Mouse (Mus musculus) limb, embryonic 14.5 days (tissue): ENCODE results near the gene Cox10. TPM values are rescaled to one million over a fixed set of nuclear protein-coding genes. Genes with fewer than 3 reads are reported as not detected.

Experiments
- ATAC-seq: fragments of 200-750 bp; cut with Nextera tagmentation; 2 replicates; pipeline ENCODE4 v1.8.0; 2017; ENCODE audit warnings: low read depth, moderate number of reproducible peaks, moderate TSS enrichment; ENCODE audit not compliant: low FRiP score
- DNase-seq: peaks from one replicate; pipeline ENCODE4 v3.0.0-alpha.2; 2015; ENCODE audit warnings: low spot score
- H3K27ac ChIP-seq: fragments of 300-500 bp; sonication (generic); replicated peaks from 2 replicates; pipeline ENCODE4 v1.5.1; 2014; ENCODE audit warnings: low read depth, mild to moderate bottlenecking, low read length, moderate library complexity, mixed read lengths
- H3K27me3 ChIP-seq: fragments of 300-500 bp; sonication (generic); 2 replicates; pipeline ENCODE4 v1.6.1; 2014; ENCODE audit warnings: low read length, mixed read lengths; ENCODE audit not compliant: control insufficient read depth, insufficient read depth
- H3K36me3 ChIP-seq: fragments of 300-500 bp; sonication (generic); 2 replicates; pipeline ENCODE4 v1.6.1; 2014; ENCODE audit warnings: mild to moderate bottlenecking, low read length, moderate library complexity, mixed read lengths; ENCODE audit not compliant: control insufficient read depth, insufficient read depth
- H3K4me1 ChIP-seq: fragments of 300-500 bp; sonication (generic); 2 replicates; pipeline ENCODE4 v1.6.1; 2014; ENCODE audit warnings: antibody characterized with exemption, low read length, mixed read lengths; ENCODE audit not compliant: control insufficient read depth, insufficient read depth
- H3K4me2 ChIP-seq: fragments of 300-500 bp; sonication (generic); replicated peaks from 2 replicates; pipeline ENCODE4 v1.6.1; 2014; ENCODE audit warnings: low read depth, mild to moderate bottlenecking, low read length, moderate library complexity; ENCODE audit not compliant: severe bottlenecking
- H3K4me3 ChIP-seq: fragments of 300-500 bp; sonication (generic); replicated peaks from 2 replicates; pipeline ENCODE4 v1.5.1; 2014; ENCODE audit warnings: low read length
- H3K9ac ChIP-seq: fragments of 300-500 bp; sonication (generic); 2 replicates; pipeline ENCODE4 v1.6.1; 2014; ENCODE audit warnings: mild to moderate bottlenecking, low read depth, low read length, moderate library complexity; ENCODE audit not compliant: severe bottlenecking
- H3K9me3 ChIP-seq: fragments of 300-500 bp; sonication (generic); 2 replicates; pipeline ENCODE4 v1.6.1; 2016; ENCODE audit warnings: low read length; ENCODE audit not compliant: control insufficient read depth
- POLR2A ChIP-seq: fragments of 200-500 bp; IDR thresholded peaks from 2 replicates; pipeline ENCODE4 v1.8.0; 2012; ENCODE audit warnings: inconsistent platforms, mild to moderate bottlenecking, moderate library complexity, borderline replicate concordance; ENCODE audit not compliant: insufficient read depth, insufficient read length; ENCODE audit errors: extremely low read depth
- WGBS: fragments of 180-500 bp; shearing (Covaris S2); extraction: QIAGEN DNeasy Blood & Tissue Kit; methylation state at CpG from one replicate; pipeline ENCODE4 v1.1.7; 2014; 5-methylcytosine and 5-hydroxymethylcytosine counted together
- polyA plus RNA-seq, 2 experiments: library from polyadenylated mRNA; depleted of rRNA in 1 of 2; stranded (reverse) in 1 of 2; unstranded in 1 of 2; fragments of >200 nt; fragmentation: Nextera tagmentation in 1 of 2; extraction: Ambion mirVana in 1 of 2; gene quantifications; 2 replicates each; pipeline versions ENCODE4 v1.2.1 to v1.2.3; 2012 to 2014

Gene Cox10
- polyA plus RNA-seq, 2 experiments = 13.3 to 20.6 TPM

GRCm38 (mm10) chr11:64063130-64063529, 16.1 kb downstream of the Cox10 start:
- ATAC-seq (peak; percentile 53; the same call in 1 of the 2 replicates), DNase-seq (peak; percentile 20)
- Histone ChIP-seq H3K9me3 (no peaks in the 10 kb centered on the region), H3K4me1 (peaks cover 5% of the 10 kb centered on the region), H3K27ac (no peak overlapping the region), H3K27me3 (no peaks in the 10 kb centered on the region), H3K9ac (no peak overlapping the region), H3K36me3 (0 out of 2 replicates have a peak, but pooled peaks cover under 1% of the 10 kb centered on the region), H3K4me3 (no peak overlapping the region), H3K4me2 (no peak overlapping the region)
- 22% methylated on average over 3 of the region's 3 CpGs for WGBS
- TF ChIP-seq POLR2A = no peak

- H3K27me3 ChIP-seq = no peaks in the 10 kb centered on the region
- no peak for ATAC-seq
- H3K4me2 ChIP-seq = no peak overlapping the region
- no peak for TF ChIP-seq POLR2A
- no peak overlapping the region for H3K27ac ChIP-seq
- no peaks in the 10 kb centered on the region for H3K9me3 ChIP-seq
- DNase-seq = no peak
- H3K4me1 ChIP-seq = peaks cover 5% of the 10 kb centered on the region
- H3K9ac ChIP-seq = no peak overlapping the region
- H3K4me3 ChIP-seq = no peak overlapping the region
- H3K36me3 ChIP-seq = no peaks in the 10 kb centered on the region
- WGBS = 82% methylated on average over 4 of the region's 4 CpGs
Measured at GRCm38 (mm10) chr11:64062226-64062625, 17.0 kb downstream of the Cox10 start.

GRCm38 (mm10) chr11:64059305-64059704, 20.0 kb downstream of the Cox10 start:
- H3K9ac ChIP-seq = no peak overlapping the region
- 89% methylated on average over 2 of the region's 2 CpGs for WGBS
- no peak overlapping the region for H3K4me2 ChIP-seq
- no peaks in the 10 kb centered on the region for H3K27me3 ChIP-seq
- peaks cover 7% of the 10 kb centered on the region for H3K4me1 ChIP-seq
- H3K9me3 ChIP-seq = no peaks in the 10 kb centered on the region
- no peak for ATAC-seq
- DNase-seq = no peak
- TF ChIP-seq POLR2A = no peak
- H3K4me3 ChIP-seq = no peak overlapping the region
- H3K36me3 ChIP-seq = no peaks in the 10 kb centered on the region
- H3K27ac ChIP-seq = no peak overlapping the region

- no peaks in the 10 kb centered on the region for H3K36me3 ChIP-seq
- H3K27ac ChIP-seq = no peak overlapping the region
- H3K9me3 ChIP-seq = no peaks in the 10 kb centered on the region
- no peak overlapping the region for H3K9ac ChIP-seq
- ATAC-seq (no peak), DNase-seq (peak; percentile 17)
- 82% methylated on average over 3 of the region's 3 CpGs for WGBS
- H3K4me3 ChIP-seq = no peak overlapping the region
- H3K27me3 ChIP-seq = no peaks in the 10 kb centered on the region
- no peak overlapping the region for H3K4me2 ChIP-seq
- TF ChIP-seq POLR2A = no peak
- peaks cover 7% of the 10 kb centered on the region for H3K4me1 ChIP-seq
Measured at GRCm38 (mm10) chr11:64058474-64058873, 20.8 kb downstream of the Cox10 start.

GRCm38 (mm10) chr11:64053371-64053770, 25.9 kb downstream of the Cox10 start:
- no peak overlapping the region for H3K4me3 ChIP-seq
- no peaks in the 10 kb centered on the region; the same call in 1 of the 2 replicates for H3K36me3 ChIP-seq
- no peak overlapping the region for H3K4me2 ChIP-seq
- TF ChIP-seq POLR2A = no peak
- no peaks in the 10 kb centered on the region for H3K9me3 ChIP-seq
- no peaks in the 10 kb centered on the region for H3K27me3 ChIP-seq
- ATAC-seq = no peak
- DNase-seq = peak; percentile 17
- peaks cover 6% of the 10 kb centered on the region for H3K4me1 ChIP-seq
- H3K9ac ChIP-seq = no peak overlapping the region
- WGBS = 24% methylated on average over 5 of the region's 5 CpGs
- H3K27ac ChIP-seq = no peak overlapping the region

GRCm38 (mm10) chr11:64051195-64051968, 27.9 kb downstream of the Cox10 start:
- Histone ChIP-seq H3K4me2 (no peak overlapping the region), H3K9me3 (no peaks in the 10 kb centered on the region), H3K36me3 (no peaks in the 10 kb centered on the region; the same call in 1 of the 2 replicates), H3K4me3 (no peak overlapping the region), H3K27me3 (no peaks in the 10 kb centered on the region), H3K4me1 (peaks cover 3% of the 10 kb centered on the region), H3K9ac (no peak overlapping the region), H3K27ac (no peak overlapping the region)
- ATAC-seq (no peak), DNase-seq (no peak)
- WGBS = 53% methylated on average over 9 of the region's 9 CpGs
- TF ChIP-seq POLR2A = no peak
